Mouse (Mus musculus) heart, postnatal 25 days (tissue): ENCODE measurements around the gene Trim62. TPM values are rescaled to one million over a fixed set of nuclear protein-coding genes. Genes with fewer than 3 reads are reported as not detected.

ENCODE experiments used
- DNase-seq: peaks from one replicate; pipeline ENCODE4 v3.0.0; 2022; ENCODE audit warnings: low spot score
- intact Hi-C: fragments of 180-260 bp; cut with DNase I; formaldehyde crosslinking; loops from one replicate; pipeline ENCODE4 v1.15.1; 2025
- total RNA-seq, 2 experiments: library from RNA; stranded (reverse); gene quantifications; 2 replicates each; pipeline ENCODE4 v1.2.3; 2021

The Trim62 gene
- total RNA-seq, 2 experiments from 2014 or later: 1.2 to 1.7 TPM

- DNase-seq: no peak
- intact Hi-C loops: no loop called here
Observed at GRCm38 (mm10) chr4:128948137-128948674, 64.8 kb downstream of the Trim62 start.

DNA sequence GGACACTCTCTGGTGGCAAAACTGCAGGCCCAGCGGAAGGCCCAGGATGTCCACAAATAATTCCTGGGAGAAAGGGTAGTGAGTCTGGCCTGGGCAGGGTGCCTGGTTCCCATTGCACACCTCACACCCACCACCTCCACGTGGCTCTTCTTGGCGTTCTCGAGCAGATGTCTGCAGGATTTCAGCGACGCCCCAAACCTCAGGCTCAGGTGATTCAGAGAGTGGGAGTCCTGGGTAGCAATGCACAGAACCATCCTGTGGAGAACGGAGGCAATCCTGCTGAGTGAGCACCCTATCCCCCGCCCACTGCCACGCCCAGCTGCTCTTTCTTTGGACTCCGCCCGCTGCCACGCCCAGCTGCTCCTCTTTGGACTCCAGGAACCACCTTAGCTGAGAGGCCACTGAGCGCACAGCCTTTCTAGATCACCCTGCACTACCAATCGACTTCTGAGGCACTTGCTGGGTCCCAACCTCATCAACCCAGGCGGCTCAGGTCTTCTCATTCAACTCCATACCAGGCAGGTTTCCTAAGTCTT, 66.2 kb downstream of the Trim62 start:
- no peak for DNase-seq
- intact Hi-C loops: no loop called here

- no peak for DNase-seq
- intact Hi-C loops: no loop called here
Observed at GRCm38 (mm10) chr4:128950461-128950860, 67.1 kb downstream of the Trim62 start.

DNA sequence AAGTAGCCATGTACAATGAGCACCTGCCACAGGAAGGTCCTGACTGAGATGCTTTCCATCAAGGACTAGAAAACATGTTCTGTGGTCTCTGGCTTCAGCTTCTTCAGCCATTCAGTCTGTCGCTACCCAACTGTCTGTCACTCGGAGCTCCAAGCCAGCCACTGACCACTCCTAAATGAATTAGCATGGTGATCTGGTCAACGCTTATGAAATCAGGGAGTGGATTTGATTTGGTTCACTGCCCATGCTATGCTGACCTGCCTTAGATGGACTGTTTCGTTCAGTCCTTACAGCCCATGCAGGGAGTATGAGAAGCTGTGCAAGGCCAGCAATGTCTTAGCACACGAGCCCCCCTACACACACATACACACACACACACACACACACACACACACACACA, 70.5 kb downstream of the Trim62 start:
- no peak for DNase-seq
- intact Hi-C loops: no loop called here

DNA sequence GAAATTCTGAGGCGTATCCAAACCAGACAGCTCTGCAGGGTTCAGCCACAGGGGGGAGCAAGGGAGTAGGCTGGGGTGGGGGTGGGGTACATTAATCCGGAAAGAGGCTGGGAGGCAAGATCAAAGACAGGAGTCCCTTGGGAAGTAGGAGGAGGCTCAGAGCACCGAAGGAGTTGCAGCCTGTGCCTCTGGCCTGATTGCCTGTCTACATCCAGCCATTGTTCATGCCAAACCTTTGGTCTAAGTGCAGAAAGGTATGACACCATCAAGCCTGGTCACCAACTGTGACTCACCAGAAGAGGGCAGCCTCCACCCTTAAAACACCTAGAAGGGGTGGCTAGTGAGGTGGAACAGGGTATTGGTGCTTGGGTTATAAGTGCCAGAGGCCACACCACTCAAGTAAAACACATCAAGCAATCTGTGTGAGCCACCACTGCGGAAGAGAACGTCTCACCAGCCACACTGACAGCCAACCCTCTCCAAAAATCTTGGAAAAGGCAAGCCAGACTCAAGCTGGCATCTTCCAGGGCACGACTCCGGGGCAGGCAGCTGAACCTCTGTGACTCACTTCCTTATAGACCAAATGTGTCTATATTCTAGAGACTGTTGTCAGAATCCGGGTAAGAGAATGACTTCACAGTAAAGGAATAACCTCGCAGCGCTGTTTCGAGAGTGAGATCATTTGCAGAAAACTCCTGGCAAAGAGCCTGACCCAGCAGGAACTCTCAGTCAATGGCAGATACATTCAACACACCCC, 74.0 kb downstream of the Trim62 start:
- no peak for DNase-seq
- intact Hi-C loops: no loop called here

- no peak for DNase-seq
- intact Hi-C loops: no loop called here
Observed at GRCm38 (mm10) chr4:128958156-128958555, 74.8 kb downstream of the Trim62 start.

DNA sequence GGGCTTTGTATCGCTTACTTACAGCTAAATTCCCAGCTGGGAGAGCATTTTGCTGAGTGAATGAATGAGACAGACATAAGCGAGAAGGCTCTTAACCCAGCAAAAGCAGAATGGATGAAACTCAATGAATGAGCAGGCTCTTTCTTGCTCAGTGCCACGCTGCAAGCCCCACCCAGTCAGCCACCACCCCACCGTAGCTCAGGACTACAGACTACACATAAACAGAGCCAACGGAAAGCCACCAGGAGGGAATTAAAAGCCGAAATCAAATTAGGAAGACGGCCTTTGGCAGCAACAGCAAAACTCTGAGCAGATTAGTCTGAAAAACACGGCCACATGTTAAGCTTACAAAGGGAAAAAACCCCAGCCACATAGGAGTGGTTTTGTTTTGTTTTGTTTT, 75.5 kb downstream of the Trim62 start:
- no peak for DNase-seq
- intact Hi-C loops: no loop called here

DNA sequence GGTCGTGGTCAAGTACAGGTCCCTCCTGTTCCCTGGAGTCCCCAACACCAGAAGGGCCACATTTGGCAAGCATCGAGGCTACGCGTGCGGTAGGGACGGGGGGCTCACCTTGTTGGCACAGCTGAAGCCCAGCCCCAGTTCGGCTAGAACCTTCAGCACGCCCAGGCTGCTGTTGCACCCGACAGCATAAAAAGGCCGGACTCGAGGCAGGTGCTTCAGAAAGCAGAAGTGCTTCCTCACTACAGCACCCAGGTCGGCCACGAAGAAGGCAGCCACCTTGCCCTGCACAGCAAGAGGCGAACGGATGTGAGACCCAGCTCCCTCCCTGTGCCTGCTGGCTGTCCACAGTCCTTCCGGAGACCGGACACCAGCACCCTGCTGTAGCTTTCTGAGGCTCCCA, 76.3 kb downstream of the Trim62 start:
- intact Hi-C loops: no loop called here
- DNase-seq: no peak

Other genes with a start within 250 kb of the Trim62 start
- 10 to 100 TPM; 36.1 to 48.5 TPM for gene Phc2, start 228.9 kb upstream of the Trim62 start, total RNA-seq
- under 1 TPM in 1 of 2 experiments, not detected in 1; 0.14 TPM for gene A3galt2, start 128.2 kb upstream of the Trim62 start, total RNA-seq
- gene Zfp362, start 77.5 kb upstream of the Trim62 start, total RNA-seq: 10 to 100 TPM; 12.8 to 13.0 TPM
- gene Azin2, start 78.9 kb downstream of the Trim62 start, total RNA-seq: 1 to 10 TPM; 2.1 to 3.2 TPM
- gene Ak2, start 108.4 kb downstream of the Trim62 start, total RNA-seq: 10 to 100 TPM; 72.9 to 73.9 TPM
- 10 to 100 TPM; 21.8 to 21.9 TPM for gene Rnf19b, start 174.7 kb downstream of the Trim62 start, total RNA-seq
- not detected for gene Tmem54, start 222.0 kb downstream of the Trim62 start, total RNA-seq
- not detected for gene Hpca, start 238.5 kb downstream of the Trim62 start, total RNA-seq